Mouse (Mus musculus) cerebellum, adult 18-20 months (tissue): Measurements from ENCODE around the gene Olfr1206.

Experiments
- DNase-seq, 2 experiments: peaks; one replicate each; pipeline ENCODE4 v3.0.0; 2021

The Olfr1206 gene

DNA sequence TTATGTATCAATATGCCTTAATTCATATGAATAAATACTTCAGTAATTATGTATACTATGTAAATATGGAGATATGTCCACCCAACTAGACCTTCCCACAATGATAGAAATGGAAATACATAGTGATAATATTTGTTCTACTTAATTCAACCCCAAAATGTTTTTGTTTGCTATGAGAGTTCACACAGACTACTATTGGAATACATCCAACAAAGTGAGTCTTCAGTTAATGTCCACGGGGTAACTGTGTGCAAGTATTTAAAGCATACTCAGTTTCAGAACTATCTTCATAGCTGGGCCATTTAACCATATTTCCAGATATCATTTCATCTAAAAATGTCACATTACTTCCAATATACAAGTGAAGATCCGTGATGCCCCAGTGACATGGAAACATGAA is at the start of gene Olfr1206:
Gene Olfr1206, plus strand, starts transcription at position 301 of the 400 bp plus-strand sequence.
- no peak for DNase-seq

DNA sequence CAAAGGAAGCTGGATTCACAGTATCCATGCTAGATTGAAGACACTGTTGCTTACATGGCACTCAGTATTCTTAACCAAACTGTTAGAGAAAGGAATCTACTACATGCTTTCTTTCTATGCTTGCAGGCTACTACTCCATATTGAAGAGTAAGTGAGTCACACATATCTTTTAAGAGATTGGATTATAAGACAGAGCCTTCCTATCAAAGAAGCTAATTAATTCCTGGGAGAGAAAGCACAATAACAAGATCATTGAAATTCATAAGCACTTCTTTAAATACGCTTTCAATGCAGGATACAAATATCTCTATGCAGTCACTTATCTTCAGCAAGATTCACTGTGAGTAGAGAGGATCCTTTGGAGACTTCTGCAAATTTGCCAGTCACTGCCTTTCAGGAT is 48.8 kb upstream of the Olfr1206 start, which contains the start of gene Olfr1202:
Gene Olfr1202, plus strand, starts transcription at position 301 of the 400 bp plus-strand sequence.
- no peak for DNase-seq

- no peak for DNase-seq
Observed at GRCm38 (mm10) chr2:88829437-88829836, 33.6 kb upstream of the Olfr1206 start, which contains the start of gene Olfr1205. TSS of gene Olfr1205 (plus strand) at chr2:88829737.

DNA sequence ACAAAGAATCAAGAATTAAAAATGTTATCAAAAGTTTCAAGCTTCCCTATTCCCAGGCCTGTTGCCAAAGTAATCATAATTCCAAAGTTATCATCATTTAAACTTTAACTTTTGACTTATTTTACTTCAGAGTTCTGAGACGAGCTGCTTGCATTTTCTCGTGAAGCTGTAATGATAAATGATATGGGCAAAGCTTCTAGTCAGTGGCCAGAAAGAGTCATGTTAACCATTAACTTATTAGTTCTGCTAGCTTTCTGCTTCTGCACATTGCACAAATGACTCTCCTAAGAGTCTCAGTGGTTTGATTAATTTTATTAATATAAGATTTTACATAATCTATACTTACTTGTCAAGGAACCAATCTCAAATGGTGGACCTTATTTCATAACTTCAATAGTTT is 24.6 kb upstream of the Olfr1206 start:
- DNase-seq: no peak

- DNase-seq: no peak
Observed at GRCm38 (mm10) chr2:88848992-88849391, 14.0 kb upstream of the Olfr1206 start, which contains the start of gene Olfr1204. TSS of gene Olfr1204 (plus strand) at chr2:88849292.

DNA sequence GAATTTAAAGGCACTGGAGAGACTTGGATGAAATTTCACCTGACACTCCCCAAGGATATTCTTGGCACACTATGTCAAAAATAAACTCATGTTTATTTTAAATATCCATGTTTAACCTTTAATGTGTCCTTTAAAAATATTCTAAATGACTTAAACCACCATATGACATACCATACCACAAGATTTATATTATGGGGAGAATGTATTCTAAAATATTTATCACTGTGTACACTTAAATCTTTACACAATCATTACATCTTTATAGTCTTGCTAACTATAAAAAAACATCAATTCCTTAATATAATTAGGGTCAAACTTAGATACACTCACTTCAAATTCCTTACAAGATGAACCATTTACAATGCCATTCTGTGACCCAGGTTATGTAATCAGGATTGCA is 39.2 kb downstream of the Olfr1206 start, which contains the start of gene Olfr1208:
Gene Olfr1208, minus strand, starts transcription at position 101 of the 400 bp plus-strand sequence.
- DNase-seq: no peak

GRCm38 (mm10) chr2:88915057-88915456 is 52.0 kb downstream of the Olfr1206 start, which contains the start of gene Olfr1209:
TSS of gene Olfr1209 (minus strand) at chr2:88915157.
- DNase-seq: no peak
